Mouse (Mus musculus): Measurements from ENCODE around the gene Ttc37. TPM values are rescaled to one million over a fixed set of nuclear protein-coding genes. Genes with fewer than 3 reads are reported as not detected.

Ttc37 gene
- polyA plus RNA-seq, 1 experiment from 2014 or later = 10.3 TPM

DNA sequence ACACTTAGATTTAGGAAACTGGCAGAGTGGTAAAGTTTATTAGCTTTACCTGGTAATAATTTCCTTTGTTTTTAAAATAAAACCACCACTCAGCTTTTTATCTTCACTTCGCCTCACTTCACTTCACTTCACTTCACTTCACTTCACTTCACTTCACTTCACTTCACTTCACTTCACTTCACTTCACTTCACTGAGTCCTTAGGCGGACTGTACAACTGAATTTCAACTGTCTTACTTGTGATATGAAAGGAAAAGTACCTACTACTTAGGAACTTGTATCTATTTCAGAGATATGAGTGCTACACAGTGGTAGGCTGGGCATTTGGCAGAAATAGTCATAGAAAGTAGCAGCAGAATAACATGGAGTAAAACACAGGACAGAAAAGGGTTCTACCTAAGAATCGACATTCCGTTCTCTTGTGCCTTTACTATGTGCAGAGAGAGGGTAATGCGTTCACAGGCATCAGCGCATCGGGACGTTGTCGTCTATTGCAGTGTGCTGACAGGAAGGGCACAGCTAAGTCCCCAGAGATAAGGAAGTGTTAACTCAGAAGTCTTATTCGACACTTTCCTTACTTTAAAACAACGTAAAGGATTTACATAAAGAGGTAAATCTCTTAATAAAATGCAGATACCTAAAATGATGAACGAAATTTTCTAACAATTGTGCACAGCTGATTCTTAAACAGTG lies 42.7 kb downstream of the Ttc37 start:
- no peak for ATAC-seq
- Histone ChIP-seq H3K36me3 (ENCODE audit: control insufficient read depth, insufficient read depth, low read length) (peaks cover 8% of the 10 kb centered on the region; the same call in 1 of the 2 replicates), H3K27me3 (ENCODE audit: control insufficient read depth, insufficient read depth, low read depth, low read length) (no peaks in the 10 kb centered on the region), H3K4me1 (ENCODE audit: control insufficient read depth, insufficient read depth, low read length) (no peaks in the 10 kb centered on the region), H3K4me3 (ENCODE audit: low read depth, low read length) (no peak overlapping the region), H3K4me2 (ENCODE audit: low read length) (no peak overlapping the region), H3K27ac (ENCODE audit: low read length) (no peak overlapping the region), H3K9ac (ENCODE audit: low read depth, low read length) (no peak overlapping the region), H3K9me3 (replicated peaks; ENCODE audit: control insufficient read depth, low read length, poor library complexity, severe bottlenecking) (no peaks in the 10 kb centered on the region)
- WGBS = 87% methylated on average over 12 of the region's 12 CpGs

DNA sequence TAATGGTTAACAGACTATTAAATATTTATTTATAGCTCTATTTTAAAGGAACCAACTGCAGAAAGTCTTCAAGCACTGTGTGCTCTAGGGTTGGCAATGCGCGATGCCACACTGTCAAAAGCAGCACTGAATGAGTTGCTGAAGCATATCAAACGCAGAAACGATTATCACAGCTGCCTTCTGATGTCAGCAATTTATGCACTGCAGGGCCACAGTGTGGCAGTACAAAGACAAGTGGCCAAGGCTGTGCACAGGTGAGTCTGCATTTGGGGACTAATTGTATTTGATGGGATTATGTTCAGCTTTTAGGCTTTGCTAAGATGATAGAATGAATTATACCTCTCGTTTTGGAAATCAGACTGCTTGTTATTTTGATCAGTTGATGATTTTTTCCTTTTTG lies 51.9 kb downstream of the Ttc37 start:
- Histone ChIP-seq H3K27me3 (ENCODE audit: control insufficient read depth, insufficient read depth, low read depth, low read length) (no peaks in the 10 kb centered on the region), H3K9me3 (replicated peaks; ENCODE audit: control insufficient read depth, low read length, poor library complexity, severe bottlenecking) (no peaks in the 10 kb centered on the region), H3K4me3 (ENCODE audit: low read depth, low read length) (no peak overlapping the region), H3K9ac (ENCODE audit: low read depth, low read length) (no peak overlapping the region), H3K36me3 (ENCODE audit: control insufficient read depth, insufficient read depth, low read length) (peaks cover 15% of the 10 kb centered on the region), H3K4me1 (ENCODE audit: control insufficient read depth, insufficient read depth, low read length) (no peaks in the 10 kb centered on the region), H3K4me2 (ENCODE audit: low read length) (no peak overlapping the region), H3K27ac (ENCODE audit: low read length) (no peak overlapping the region)
- 76% methylated on average over 5 of the region's 5 CpGs for WGBS
- ATAC-seq = 0 out of 2 replicates have a peak, but pooled peaks have one; percentile 54

DNA sequence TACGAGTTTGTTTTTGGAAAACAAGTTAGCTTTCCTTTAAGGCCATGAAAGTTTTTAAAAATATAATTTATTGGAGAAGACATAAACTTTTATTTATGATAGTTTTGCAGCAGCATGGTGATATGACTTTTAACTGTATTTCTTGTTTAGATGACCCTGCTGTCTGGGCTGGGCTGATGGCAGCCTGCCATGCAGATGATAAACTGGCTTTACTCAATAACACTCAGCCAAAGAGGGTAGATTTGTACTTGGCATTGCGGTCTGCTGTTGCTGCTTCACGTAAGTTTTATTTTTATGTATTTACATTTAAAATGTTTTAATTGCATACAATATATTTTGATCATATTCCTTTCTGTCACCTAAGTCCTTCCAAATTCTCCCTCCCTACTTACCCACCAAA lies 58.6 kb downstream of the Ttc37 start:
- Histone ChIP-seq H3K4me1 (ENCODE audit: control insufficient read depth, insufficient read depth, low read length) (no peaks in the 10 kb centered on the region), H3K27ac (ENCODE audit: low read length) (no peak overlapping the region), H3K9me3 (replicated peaks; ENCODE audit: control insufficient read depth, low read length, poor library complexity, severe bottlenecking) (no peaks in the 10 kb centered on the region), H3K27me3 (ENCODE audit: control insufficient read depth, insufficient read depth, low read depth, low read length) (no peaks in the 10 kb centered on the region), H3K4me3 (ENCODE audit: low read depth, low read length) (no peak overlapping the region), H3K36me3 (ENCODE audit: control insufficient read depth, insufficient read depth, low read length) (peaks cover 22% of the 10 kb centered on the region), H3K4me2 (ENCODE audit: low read length) (no peak overlapping the region), H3K9ac (ENCODE audit: low read depth, low read length) (no peak overlapping the region)
- 98% methylated on average over 3 of the region's 3 CpGs for WGBS
- ATAC-seq = no peak

DNA sequence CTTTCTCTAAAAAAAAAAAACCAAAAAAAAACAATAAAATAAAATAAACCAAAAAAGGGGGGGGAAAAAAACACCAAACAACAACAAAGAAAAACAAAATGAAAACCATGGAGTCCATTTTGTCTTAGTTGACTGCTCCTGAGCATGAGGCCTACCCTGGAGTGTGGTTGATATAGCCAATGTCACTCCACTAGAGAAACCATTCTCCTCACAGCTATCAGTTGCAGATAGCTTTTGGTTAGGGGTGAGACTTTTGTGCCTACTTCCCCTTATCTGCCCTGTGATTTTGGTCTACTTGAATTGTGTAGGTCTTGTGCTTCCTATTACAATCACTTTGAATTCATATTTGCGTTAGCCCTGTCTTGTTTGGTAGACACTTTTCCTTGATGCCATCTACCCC lies 59.0 kb downstream of the Ttc37 start:
- H3K4me3 ChIP-seq (ENCODE audit: low read depth, low read length) = no peak overlapping the region
- no peak overlapping the region for H3K4me2 ChIP-seq (ENCODE audit: low read length)
- ATAC-seq = no peak
- no peaks in the 10 kb centered on the region for H3K4me1 ChIP-seq (ENCODE audit: control insufficient read depth, insufficient read depth, low read length)
- H3K9ac ChIP-seq (ENCODE audit: low read depth, low read length) = no peak overlapping the region
- H3K27me3 ChIP-seq (ENCODE audit: control insufficient read depth, insufficient read depth, low read depth, low read length) = no peaks in the 10 kb centered on the region
- H3K36me3 ChIP-seq (ENCODE audit: control insufficient read depth, insufficient read depth, low read length) = peaks cover 25% of the 10 kb centered on the region
- no peaks in the 10 kb centered on the region for H3K9me3 ChIP-seq (replicated peaks; ENCODE audit: control insufficient read depth, low read length, poor library complexity, severe bottlenecking)
- 97% methylated on average over 1 of the region's 1 CpGs for WGBS
- no peak overlapping the region for H3K27ac ChIP-seq (ENCODE audit: low read length)

DNA sequence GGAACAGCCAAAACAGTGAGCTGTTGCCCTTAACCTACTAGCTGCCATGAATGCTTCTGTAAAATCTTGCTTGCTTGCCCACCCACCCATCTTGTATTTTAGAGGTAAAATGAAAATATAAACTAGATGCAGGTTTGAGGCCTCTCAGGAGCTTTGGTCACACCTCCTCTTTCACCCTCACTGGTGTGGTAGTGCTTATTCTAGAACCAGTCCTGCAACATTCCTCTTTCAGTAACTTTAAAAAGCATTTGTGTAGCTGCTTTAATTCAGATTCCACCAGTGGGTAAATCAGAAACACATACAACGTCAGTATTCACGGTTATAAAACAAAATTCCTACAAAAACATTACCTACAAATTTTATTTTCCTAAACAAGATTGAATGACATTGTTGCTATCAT lies 62.1 kb downstream of the Ttc37 start:
- Histone ChIP-seq H3K36me3 (ENCODE audit: control insufficient read depth, insufficient read depth, low read length) (peaks cover 27% of the 10 kb centered on the region), H3K4me3 (ENCODE audit: low read depth, low read length) (no peak overlapping the region)
- WGBS = 96% methylated on average over 2 of the region's 2 CpGs

DNA sequence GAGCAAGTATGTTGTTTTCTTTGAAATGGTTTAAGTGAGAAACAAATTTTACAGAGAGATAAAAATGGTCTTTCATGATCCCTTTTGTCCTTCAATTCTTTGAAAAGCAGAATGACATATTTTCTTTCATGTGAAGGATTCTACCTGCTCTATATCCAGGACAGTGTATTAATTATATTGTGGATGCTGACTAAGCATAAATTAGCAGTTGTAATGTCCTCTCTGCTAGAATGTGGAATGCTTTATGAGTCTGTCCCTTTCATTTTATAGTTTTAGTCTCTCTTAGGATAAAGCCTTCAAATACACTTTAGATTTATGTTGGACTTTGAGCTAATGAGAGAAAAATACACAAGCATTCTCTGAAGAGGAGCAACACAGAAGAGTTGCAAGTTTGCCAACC lies 75.8 kb downstream of the Ttc37 start:
- Histone ChIP-seq H3K27ac (ENCODE audit: low read length) (no peak overlapping the region), H3K4me3 (ENCODE audit: low read depth, low read length) (no peak overlapping the region), H3K9ac (ENCODE audit: low read depth, low read length) (no peak overlapping the region), H3K4me2 (ENCODE audit: low read length) (no peak overlapping the region), H3K4me1 (ENCODE audit: control insufficient read depth, insufficient read depth, low read length) (no peaks in the 10 kb centered on the region), H3K36me3 (ENCODE audit: control insufficient read depth, insufficient read depth, low read length) (peaks cover 22% of the 10 kb centered on the region), H3K27me3 (ENCODE audit: control insufficient read depth, insufficient read depth, low read depth, low read length) (no peaks in the 10 kb centered on the region), H3K9me3 (replicated peaks; ENCODE audit: control insufficient read depth, low read length, poor library complexity, severe bottlenecking) (0 out of 2 replicates have a peak, but pooled peaks cover 2% of the 10 kb centered on the region)
- ATAC-seq = no peak

More for the DNA sequence above, 62.1 kb downstream of the Ttc37 start:
- H3K4me2 ChIP-seq (ENCODE audit: low read length) = no peak overlapping the region
- no peak overlapping the region for H3K27ac ChIP-seq (ENCODE audit: low read length)
- H3K4me1 ChIP-seq (ENCODE audit: control insufficient read depth, insufficient read depth, low read length) = no peaks in the 10 kb centered on the region
- no peaks in the 10 kb centered on the region for H3K9me3 ChIP-seq (replicated peaks; ENCODE audit: control insufficient read depth, low read length, poor library complexity, severe bottlenecking)
- H3K9ac ChIP-seq (ENCODE audit: low read depth, low read length) = no peak overlapping the region
- no peaks in the 10 kb centered on the region for H3K27me3 ChIP-seq (ENCODE audit: control insufficient read depth, insufficient read depth, low read depth, low read length)
- no peak for ATAC-seq

DNA sequence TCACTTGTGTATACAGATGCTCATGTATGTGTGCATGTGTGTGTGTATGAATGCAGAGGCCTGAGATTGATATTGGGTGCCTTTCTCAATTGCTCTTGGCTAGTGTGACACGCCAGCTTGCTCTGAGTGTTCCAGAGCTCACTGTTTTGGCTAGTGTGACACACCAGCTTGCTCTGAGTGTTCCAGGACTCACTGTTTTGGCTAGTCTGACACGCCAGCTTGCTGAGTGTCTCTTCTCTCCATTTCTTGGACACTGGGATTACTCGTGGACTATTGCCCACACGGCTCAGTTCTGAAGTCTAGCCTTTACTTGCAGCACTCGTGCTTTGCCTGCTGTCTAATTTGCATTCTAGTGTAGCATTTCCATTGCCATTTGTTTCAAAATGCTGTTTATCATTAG lies 80.2 kb downstream of the Ttc37 start:
- H3K27ac ChIP-seq (ENCODE audit: low read length) = no peak overlapping the region
- no peak overlapping the region for H3K4me3 ChIP-seq (ENCODE audit: low read depth, low read length)
- 0 out of 2 replicates have a peak, but pooled peaks cover 2% of the 10 kb centered on the region for H3K9me3 ChIP-seq (replicated peaks; ENCODE audit: control insufficient read depth, low read length, poor library complexity, severe bottlenecking)
- H3K9ac ChIP-seq (ENCODE audit: low read depth, low read length) = no peak overlapping the region
- H3K36me3 ChIP-seq (ENCODE audit: control insufficient read depth, insufficient read depth, low read length) = peaks cover 18% of the 10 kb centered on the region
- no peak for ATAC-seq
- H3K4me2 ChIP-seq (ENCODE audit: low read length) = no peak overlapping the region
- no peaks in the 10 kb centered on the region for H3K4me1 ChIP-seq (ENCODE audit: control insufficient read depth, insufficient read depth, low read length)
- no peaks in the 10 kb centered on the region for H3K27me3 ChIP-seq (ENCODE audit: control insufficient read depth, insufficient read depth, low read depth, low read length)
- WGBS = 92% methylated on average over 5 of the region's 5 CpGs

DNA sequence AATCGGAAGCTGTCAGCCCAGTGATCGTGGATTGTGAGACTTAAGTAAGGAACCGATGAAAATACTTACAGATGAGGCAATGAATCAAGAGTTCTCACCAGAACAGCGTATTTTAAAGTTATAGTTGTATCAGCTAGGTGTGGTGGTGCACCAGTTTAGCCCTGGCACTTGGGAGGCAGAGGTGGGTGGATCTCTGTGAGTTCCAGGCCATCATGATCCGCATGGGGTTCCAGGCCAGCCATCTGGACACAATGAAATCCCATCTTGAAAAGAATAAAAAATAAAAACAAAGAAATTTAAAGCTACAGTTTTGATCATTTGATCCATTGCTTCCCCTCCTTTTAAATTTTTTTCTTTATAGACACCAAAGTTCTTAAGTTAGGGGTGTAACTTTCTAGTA lies 89.1 kb downstream of the Ttc37 start:
- Histone ChIP-seq H3K27me3 (ENCODE audit: control insufficient read depth, insufficient read depth, low read depth, low read length) (no peaks in the 10 kb centered on the region), H3K9me3 (replicated peaks; ENCODE audit: control insufficient read depth, low read length, poor library complexity, severe bottlenecking) (no peaks in the 10 kb centered on the region), H3K27ac (ENCODE audit: low read length) (no peak overlapping the region), H3K4me3 (ENCODE audit: low read depth, low read length) (no peak overlapping the region), H3K36me3 (ENCODE audit: control insufficient read depth, insufficient read depth, low read length) (peaks cover 22% of the 10 kb centered on the region), H3K9ac (ENCODE audit: low read depth, low read length) (no peak overlapping the region), H3K4me1 (ENCODE audit: control insufficient read depth, insufficient read depth, low read length) (no peaks in the 10 kb centered on the region), H3K4me2 (ENCODE audit: low read length) (no peak overlapping the region)
- no peak for ATAC-seq
- 97% methylated on average over 5 of the region's 5 CpGs for WGBS

DNA sequence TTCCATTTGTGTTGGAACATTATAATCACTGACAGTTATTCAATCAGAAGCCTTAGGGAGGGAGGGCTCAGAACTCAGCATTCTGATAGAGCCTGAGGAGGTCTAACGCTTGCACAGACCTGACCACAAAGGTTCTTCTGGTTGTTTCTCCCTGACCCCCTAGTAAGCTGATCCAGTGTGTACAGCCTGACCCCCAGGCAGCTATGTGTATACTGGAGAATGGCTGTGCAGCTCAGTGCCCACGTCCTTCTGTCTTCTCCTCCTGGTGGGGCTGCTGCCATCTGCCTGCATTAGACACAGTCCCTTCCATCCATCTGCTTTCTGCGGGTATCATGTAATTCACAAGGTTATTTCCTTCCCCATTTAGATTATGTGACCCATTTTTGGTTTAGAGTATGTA lies 90.7 kb downstream of the Ttc37 start:
- Histone ChIP-seq H3K4me1 (ENCODE audit: control insufficient read depth, insufficient read depth, low read length) (no peaks in the 10 kb centered on the region), H3K9me3 (replicated peaks; ENCODE audit: control insufficient read depth, low read length, poor library complexity, severe bottlenecking) (no peaks in the 10 kb centered on the region), H3K27me3 (ENCODE audit: control insufficient read depth, insufficient read depth, low read depth, low read length) (no peaks in the 10 kb centered on the region), H3K4me2 (ENCODE audit: low read length) (no peak overlapping the region), H3K9ac (ENCODE audit: low read depth, low read length) (no peak overlapping the region), H3K36me3 (ENCODE audit: control insufficient read depth, insufficient read depth, low read length) (peaks cover 23% of the 10 kb centered on the region), H3K27ac (ENCODE audit: low read length) (no peak overlapping the region), H3K4me3 (ENCODE audit: low read depth, low read length) (no peak overlapping the region)
- 84% methylated on average over 3 of the region's 3 CpGs for WGBS
- ATAC-seq = no peak

All from midbrain, embryonic 16.5 days (tissue).